Mouse (Mus musculus): ENCODE data around the gene Mucl3. TPM values are rescaled to one million over a fixed set of nuclear protein-coding genes. Genes with fewer than 3 reads are reported as not detected.

Gene Mucl3
- polyA plus RNA-seq, 1 experiment, result 0.05 TPM

DNA sequence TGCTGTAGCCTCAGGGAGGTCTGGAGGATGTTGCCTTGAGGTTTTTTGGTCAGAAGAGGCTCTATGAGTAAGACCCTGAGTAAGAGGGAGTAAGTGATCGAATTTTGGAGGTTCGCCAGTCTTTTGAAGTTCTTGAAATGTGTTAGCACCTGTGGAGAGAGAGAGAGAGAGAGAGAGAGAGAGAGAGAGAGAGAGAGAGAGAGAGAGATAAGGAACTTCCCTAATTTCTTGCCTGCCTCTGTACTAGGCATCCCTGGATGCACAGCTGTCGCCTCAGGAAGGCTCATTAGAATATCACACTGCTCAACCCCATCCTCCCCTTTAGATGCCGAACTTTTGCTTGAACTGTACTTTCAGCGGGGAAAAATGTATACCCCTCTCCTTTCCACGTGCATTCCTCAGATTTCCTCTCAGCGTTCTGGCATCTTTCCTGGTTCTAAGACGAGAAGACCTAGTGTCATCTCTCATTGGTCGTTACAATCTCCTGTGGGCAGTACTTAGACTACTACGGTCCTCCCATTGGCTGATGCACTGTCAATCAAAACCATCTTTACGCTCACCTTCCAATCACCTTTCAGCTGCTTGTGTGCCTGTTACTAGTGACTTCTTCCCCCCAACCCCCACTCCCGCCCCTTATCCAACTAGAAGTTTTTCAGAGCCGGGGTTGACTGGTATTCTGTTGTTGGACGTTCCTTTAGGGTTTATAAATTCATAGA lies 4.9 kb downstream of the Mucl3 start:
- Histone ChIP-seq H3K4me3 (ENCODE audit: control insufficient read depth, insufficient read depth, low read length) (no peak overlapping the region), H3K4me1 (replicated peaks; ENCODE audit: control insufficient read depth, insufficient read depth, low read length) (peaks cover 8% of the 10 kb centered on the region), H3K27ac (ENCODE audit: control insufficient read depth, insufficient read depth, low read length) (no peak overlapping the region), H3K27me3 (ENCODE audit: control insufficient read depth, insufficient read depth, low read length) (no peaks in the 10 kb centered on the region; the same call in 1 of the 2 replicates), H3K36me3 (ENCODE audit: control insufficient read depth, insufficient read depth, low read length) (no peaks in the 10 kb centered on the region)
- DNase-seq, result peak; percentile 61
- WGBS, result 15% methylated on average over 14 of the region's 14 CpGs
- TF ChIP-seq CTCF (IDR thresholded peaks at IDR 0.05; ENCODE audit: borderline replicate concordance, control insufficient read depth, extremely low read depth, insufficient read depth, low read length, poor library complexity) (no peak), POLR2A (IDR thresholded peaks at IDR 0.05; ENCODE audit: control insufficient read depth, extremely low read depth, insufficient read depth, low read length, poor library complexity) (no peak)

DNA sequence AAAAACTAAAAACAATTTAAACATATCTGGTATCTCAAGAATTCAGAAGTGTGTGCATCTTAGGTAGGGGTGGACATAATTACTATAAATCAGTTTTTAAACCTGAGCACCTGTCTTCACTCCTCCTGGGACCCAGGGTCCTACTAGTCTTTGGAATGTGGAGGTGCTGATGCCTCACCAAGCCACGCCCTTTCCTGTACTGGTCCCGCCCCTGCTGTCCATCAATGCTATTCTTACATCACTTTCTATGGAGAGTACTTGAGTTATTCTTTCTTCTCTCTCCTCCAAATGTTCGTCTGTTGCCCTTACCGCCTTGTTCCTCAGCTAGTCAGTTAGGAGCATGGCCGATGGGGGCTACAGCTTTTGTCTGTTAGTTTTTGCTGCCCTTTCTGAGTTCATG lies 7.1 kb downstream of the Mucl3 start:
- H3K4me3 ChIP-seq (ENCODE audit: control insufficient read depth, insufficient read depth, low read length), result no peak overlapping the region
- no peaks in the 10 kb centered on the region for H3K36me3 ChIP-seq (ENCODE audit: control insufficient read depth, insufficient read depth, low read length)
- peaks cover 8% of the 10 kb centered on the region for H3K4me1 ChIP-seq (replicated peaks; ENCODE audit: control insufficient read depth, insufficient read depth, low read length)
- H3K27me3 ChIP-seq (ENCODE audit: control insufficient read depth, insufficient read depth, low read length), result no peaks in the 10 kb centered on the region; the same call in 1 of the 2 replicates
- peak; percentile 26 for DNase-seq
- TF ChIP-seq POLR2A (IDR thresholded peaks at IDR 0.05; ENCODE audit: control insufficient read depth, extremely low read depth, insufficient read depth, low read length, poor library complexity) (no peak), CTCF (IDR thresholded peaks at IDR 0.05; ENCODE audit: borderline replicate concordance, control insufficient read depth, extremely low read depth, insufficient read depth, low read length, poor library complexity) (no peak)
- WGBS, result 40% methylated on average over 5 of the region's 5 CpGs
- no peak overlapping the region for H3K27ac ChIP-seq (ENCODE audit: control insufficient read depth, insufficient read depth, low read length)

DNA sequence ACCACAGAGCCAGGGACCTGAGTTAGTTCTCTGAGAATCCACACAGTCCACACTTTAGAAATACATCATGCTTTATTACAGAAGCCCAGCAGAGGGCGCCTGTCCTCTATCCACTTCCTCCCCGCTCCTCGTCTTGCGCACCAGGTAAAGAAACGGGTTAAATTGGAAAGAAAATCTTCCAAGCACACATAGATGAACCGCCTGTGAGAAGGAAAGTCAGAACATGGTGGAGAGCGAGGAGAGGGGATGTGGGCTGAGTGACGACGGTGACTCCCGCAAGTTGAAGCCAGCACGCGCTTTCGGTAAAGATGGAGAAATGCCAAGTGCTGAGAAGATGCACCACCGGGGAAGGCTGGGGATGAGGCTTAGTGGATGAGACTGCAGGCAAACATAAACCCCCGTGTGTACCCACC lies 7.8 kb downstream of the Mucl3 start:
- peak overlapping the region; percentile 22; the same call in 1 of the 2 replicates for H3K4me3 ChIP-seq (ENCODE audit: control insufficient read depth, insufficient read depth, low read length)
- no peaks in the 10 kb centered on the region for H3K36me3 ChIP-seq (ENCODE audit: control insufficient read depth, insufficient read depth, low read length)
- no peak overlapping the region for H3K27ac ChIP-seq (ENCODE audit: control insufficient read depth, insufficient read depth, low read length)
- TF ChIP-seq CTCF (IDR thresholded peaks at IDR 0.05; ENCODE audit: borderline replicate concordance, control insufficient read depth, extremely low read depth, insufficient read depth, low read length, poor library complexity), result no peak
- TF ChIP-seq POLR2A (IDR thresholded peaks at IDR 0.05; ENCODE audit: control insufficient read depth, extremely low read depth, insufficient read depth, low read length, poor library complexity), result no peak
- DNase-seq, result peak; percentile 66
- peaks cover 7% of the 10 kb centered on the region for H3K4me1 ChIP-seq (replicated peaks; ENCODE audit: control insufficient read depth, insufficient read depth, low read length)
- 2% methylated on average over 15 of the region's 15 CpGs for WGBS
- no peaks in the 10 kb centered on the region; the same call in 1 of the 2 replicates for H3K27me3 ChIP-seq (ENCODE audit: control insufficient read depth, insufficient read depth, low read length)

DNA sequence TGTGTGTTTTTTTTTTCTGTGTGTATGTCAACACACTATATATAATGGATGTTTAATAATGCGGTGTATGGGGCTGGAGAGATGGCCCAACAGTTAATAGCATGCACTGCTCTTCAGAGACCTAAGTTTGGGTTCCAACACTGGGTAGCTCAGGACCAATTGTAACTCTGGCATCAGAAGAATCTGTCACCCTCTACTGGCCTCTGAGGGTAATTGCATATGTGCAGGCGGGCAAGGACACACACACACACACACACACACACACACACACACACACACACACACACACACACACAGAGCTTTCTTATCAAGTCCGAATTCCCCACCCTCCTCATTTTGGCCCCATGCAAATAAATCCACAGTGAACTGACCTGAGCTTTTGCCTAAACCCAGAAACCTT lies 8.3 kb downstream of the Mucl3 start:
- TF ChIP-seq CTCF (IDR thresholded peaks at IDR 0.05; ENCODE audit: borderline replicate concordance, control insufficient read depth, extremely low read depth, insufficient read depth, low read length, poor library complexity) (no peak), POLR2A (IDR thresholded peaks at IDR 0.05; ENCODE audit: control insufficient read depth, extremely low read depth, insufficient read depth, low read length, poor library complexity) (no peak)
- no peak overlapping the region for H3K4me3 ChIP-seq (ENCODE audit: control insufficient read depth, insufficient read depth, low read length)
- DNase-seq, result no peak
- 85% methylated on average over 3 of the region's 3 CpGs for WGBS
- H3K27me3 ChIP-seq (ENCODE audit: control insufficient read depth, insufficient read depth, low read length), result no peaks in the 10 kb centered on the region; the same call in 1 of the 2 replicates
- no peak overlapping the region for H3K27ac ChIP-seq (ENCODE audit: control insufficient read depth, insufficient read depth, low read length)
- H3K4me1 ChIP-seq (replicated peaks; ENCODE audit: control insufficient read depth, insufficient read depth, low read length), result peaks cover 6% of the 10 kb centered on the region
- no peaks in the 10 kb centered on the region for H3K36me3 ChIP-seq (ENCODE audit: control insufficient read depth, insufficient read depth, low read length)

DNA sequence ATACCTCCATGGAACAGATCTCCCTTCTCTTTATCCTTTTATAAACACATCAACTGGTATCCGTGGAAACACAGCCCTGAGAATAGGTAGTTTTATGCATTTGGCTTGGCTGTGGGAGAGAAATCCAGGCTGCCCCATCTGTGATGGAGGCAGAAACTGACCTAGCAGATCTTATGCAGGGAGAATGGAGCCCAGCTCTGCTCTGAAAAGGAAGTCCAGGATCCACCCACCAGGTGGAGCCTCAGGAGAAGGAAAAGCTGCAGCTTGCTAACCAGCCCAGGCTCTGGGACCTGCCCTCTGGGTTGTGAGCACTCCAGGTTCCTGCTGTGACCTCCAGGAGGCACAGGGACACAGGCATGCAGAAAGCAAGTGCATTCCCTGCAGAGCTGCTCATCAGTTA lies 9.5 kb downstream of the Mucl3 start:
- no peak overlapping the region for H3K4me3 ChIP-seq (ENCODE audit: control insufficient read depth, insufficient read depth, low read length)
- WGBS, result 32% methylated on average over 1 of the region's 1 CpGs
- peaks cover 6% of the 10 kb centered on the region; the same call in 1 of the 2 replicates for H3K4me1 ChIP-seq (replicated peaks; ENCODE audit: control insufficient read depth, insufficient read depth, low read length)
- no peak for DNase-seq
- H3K27me3 ChIP-seq (ENCODE audit: control insufficient read depth, insufficient read depth, low read length), result no peaks in the 10 kb centered on the region; the same call in 1 of the 2 replicates
- H3K36me3 ChIP-seq (ENCODE audit: control insufficient read depth, insufficient read depth, low read length), result no peaks in the 10 kb centered on the region
- no peak for TF ChIP-seq POLR2A (IDR thresholded peaks at IDR 0.05; ENCODE audit: control insufficient read depth, extremely low read depth, insufficient read depth, low read length, poor library complexity)
- TF ChIP-seq CTCF (IDR thresholded peaks at IDR 0.05; ENCODE audit: borderline replicate concordance, control insufficient read depth, extremely low read depth, insufficient read depth, low read length, poor library complexity), result 0 out of 2 replicates have a peak, but pooled peaks have one; percentile 19
- no peak overlapping the region for H3K27ac ChIP-seq (ENCODE audit: control insufficient read depth, insufficient read depth, low read length)

DNA sequence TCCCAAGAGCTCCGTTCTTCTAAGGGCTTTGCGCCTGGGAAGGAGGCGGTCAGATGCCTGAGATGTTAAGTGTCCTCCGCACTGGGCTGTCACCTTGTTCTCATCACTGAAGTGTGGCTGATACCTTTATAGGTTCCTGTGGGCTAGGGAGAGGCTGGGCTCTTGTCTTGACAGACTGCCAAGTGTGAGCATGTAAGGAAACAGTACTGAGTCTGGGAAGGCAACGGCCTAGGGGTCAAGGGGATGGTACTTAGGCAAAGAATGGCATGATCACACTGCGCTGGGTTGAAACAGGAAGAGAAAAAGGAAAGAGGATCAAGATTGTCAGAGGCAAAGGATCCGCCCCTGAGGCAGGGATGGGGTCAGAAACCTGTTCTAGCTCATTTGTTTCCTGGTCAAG lies 17.0 kb downstream of the Mucl3 start, which contains the start of gene Gm9573:
Gm9573 (minus strand) TSS at position 101 of the 400 bp plus-strand sequence.
- no peak within 1 kb of the TSS for H3K4me3 ChIP-seq (ENCODE audit: control insufficient read depth, insufficient read depth, low read length)
- WGBS, result 81% methylated on average over 7 of the region's 7 CpGs
- TF ChIP-seq CTCF (IDR thresholded peaks at IDR 0.05; ENCODE audit: borderline replicate concordance, control insufficient read depth, extremely low read depth, insufficient read depth, low read length, poor library complexity) (no peak), POLR2A (IDR thresholded peaks at IDR 0.05; ENCODE audit: control insufficient read depth, extremely low read depth, insufficient read depth, low read length, poor library complexity) (no peak)

More for the DNA sequence above, 17.0 kb downstream of the Mucl3 start, which contains the start of gene Gm9573:
- H3K4me1 ChIP-seq (replicated peaks; ENCODE audit: control insufficient read depth, insufficient read depth, low read length), result no peaks in the 10 kb centered on the region
- H3K36me3 ChIP-seq (ENCODE audit: control insufficient read depth, insufficient read depth, low read length), result no peaks in the 10 kb centered on the region
- no peaks in the 10 kb centered on the region for H3K27me3 ChIP-seq (ENCODE audit: control insufficient read depth, insufficient read depth, low read length)
- no peak for DNase-seq
- H3K27ac ChIP-seq (ENCODE audit: control insufficient read depth, insufficient read depth, low read length), result no peak within 1 kb of the TSS

Data from thymus, adult 2 months (tissue).